Mouse (Mus musculus) G1E (cell line): ENCODE measurements around the gene Crtam.

Source experiments
- CTCF ChIP-seq: IDR thresholded peaks from 2 replicates; pipeline ENCODE4 v1.5.1; 2012; ENCODE audit warnings: low read depth, low read length, inconsistent platforms, mixed read lengths
- TAL1 ChIP-seq: conservative IDR thresholded peaks from 2 replicates; pipeline ENCODE4 v1.6.1; 2012; ENCODE audit warnings: low read depth, low read length, inconsistent platforms, mixed read lengths

DNA sequence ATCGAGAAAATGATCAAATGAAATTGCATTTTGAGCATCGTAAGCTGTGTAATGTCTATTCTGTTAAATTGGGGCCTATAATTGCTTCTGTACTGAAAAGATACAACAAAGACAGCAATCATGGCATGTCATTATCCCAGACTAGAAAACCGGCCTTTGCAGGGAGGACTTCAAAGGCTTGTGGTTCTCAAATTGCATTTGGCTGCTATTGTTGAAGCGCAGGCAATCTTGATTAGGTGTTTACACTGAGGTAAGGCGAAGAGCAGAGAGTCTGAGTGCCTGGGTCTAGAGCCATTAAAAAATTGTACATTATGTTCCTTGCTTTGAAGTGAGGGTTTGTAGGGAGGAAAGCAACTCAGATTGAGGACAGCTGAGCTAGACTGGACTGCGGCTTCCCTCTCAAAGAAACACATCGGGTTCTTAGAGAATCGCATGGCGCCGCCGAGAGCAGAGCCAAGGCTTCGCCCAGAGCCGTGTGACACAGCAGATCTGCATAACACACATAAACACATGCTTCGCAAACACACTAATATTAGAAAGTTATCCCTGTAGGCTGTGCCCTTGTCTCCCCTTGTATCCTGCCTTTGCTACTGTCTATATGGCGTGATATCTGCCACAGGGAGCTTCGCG, 77.0 kb downstream of the Crtam start:
- TF ChIP-seq CTCF (no peak), TAL1 (no peak)
